Mouse (Mus musculus) midbrain, embryonic 11.5 days (tissue): ENCODE data around the gene Klhl30. TPM values are rescaled to one million over a fixed set of nuclear protein-coding genes. Genes with fewer than 3 reads are reported as not detected.

Experiments used
- ATAC-seq: fragments of 200-750 bp; cut with Nextera tagmentation; 2 replicates; pipeline ENCODE4 v1.8.0; 2017; ENCODE audit warnings: moderate TSS enrichment, moderate library complexity; ENCODE audit not compliant: low FRiP score
- DNase-seq: peaks from one replicate; pipeline ENCODE4 v3.0.0; 2015; ENCODE audit warnings: low spot score; ENCODE audit errors: missing footprints
- H3K27ac ChIP-seq: fragments of 300-500 bp; sonication (generic); 2 replicates; pipeline ENCODE4 v1.5.1; 2014; ENCODE audit warnings: low read depth, low read length
- H3K27me3 ChIP-seq: fragments of 300-500 bp; sonication (generic); 2 replicates; pipeline ENCODE4 v1.6.1; 2014; ENCODE audit warnings: mild to moderate bottlenecking, low read length, moderate library complexity, mixed read lengths; ENCODE audit not compliant: control insufficient read depth, insufficient read depth
- H3K36me3 ChIP-seq: fragments of 300-500 bp; sonication (generic); 2 replicates; pipeline ENCODE4 v1.6.1; 2014; ENCODE audit warnings: mild to moderate bottlenecking, low read length, moderate library complexity, mixed read lengths; ENCODE audit not compliant: control insufficient read depth, insufficient read depth
- H3K4me1 ChIP-seq: fragments of 300-500 bp; sonication (generic); 2 replicates; pipeline ENCODE4 v1.6.1; 2014; ENCODE audit warnings: low read length; ENCODE audit not compliant: control insufficient read depth, insufficient read depth
- H3K4me2 ChIP-seq: fragments of 300-500 bp; sonication (generic); 2 replicates; pipeline ENCODE4 v1.6.1; 2014; ENCODE audit warnings: mild to moderate bottlenecking, moderate library complexity
- H3K4me3 ChIP-seq: fragments of 300-500 bp; sonication (generic); 2 replicates; pipeline ENCODE4 v1.5.1; 2014; ENCODE audit warnings: low read depth, low read length
- H3K9ac ChIP-seq: fragments of 300-500 bp; sonication (generic); 2 replicates; pipeline ENCODE4 v1.6.1; 2014; ENCODE audit warnings: low read length
- H3K9me3 ChIP-seq: fragments of 300-500 bp; sonication (generic); 2 replicates; pipeline ENCODE4 v1.6.1; 2016; ENCODE audit warnings: low read length; ENCODE audit not compliant: control insufficient read depth
- whole genome bisulfite sequencing: fragments of 180-500 bp; shearing (Covaris S2); extraction: QIAGEN DNeasy Blood & Tissue Kit; methylation state at CpG from one replicate; pipeline ENCODE4 v1.1.7; 2014; 5-methylcytosine and 5-hydroxymethylcytosine counted together
- polyA plus RNA-seq: library from polyadenylated mRNA; unstranded; fragments of >200 nt; fragmentation: Nextera tagmentation; extraction: Ambion mirVana; gene quantifications from 2 replicates; pipeline ENCODE4 v1.2.1, GENCODE M21; 2014

Klhl30 gene
- polyA plus RNA-seq, 1 experiment from 2014 or later = 0.26 TPM

DNA sequence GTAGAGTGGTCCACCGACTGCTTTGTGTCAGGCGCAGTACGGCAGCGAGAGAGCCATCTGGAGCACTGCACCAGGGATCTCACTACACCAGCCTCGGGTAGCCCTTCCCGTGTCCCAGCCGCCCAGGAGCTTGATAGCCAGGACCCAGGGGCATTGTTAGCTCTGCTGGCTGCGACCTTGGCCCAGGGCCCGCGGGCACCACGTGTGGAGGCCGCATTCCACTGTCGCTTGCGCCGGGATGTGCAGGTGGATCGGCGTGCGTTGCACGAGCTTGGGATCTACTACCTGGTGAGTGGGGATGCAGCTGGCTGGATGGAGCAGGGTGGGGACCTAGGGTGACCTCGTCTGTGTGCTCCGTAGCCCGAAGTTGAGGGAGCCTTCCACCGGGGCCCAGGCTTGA is 19.2 kb downstream of the Klhl30 start:
- ATAC-seq (no peak), DNase-seq (no peak)
- no peak overlapping the region for H3K9ac ChIP-seq
- WGBS = 94% methylated on average over 23 of the region's 23 CpGs
- H3K9me3 ChIP-seq = no peaks in the 10 kb centered on the region
- no peak overlapping the region for H3K27ac ChIP-seq
- no peak overlapping the region for H3K4me3 ChIP-seq
- no peak overlapping the region for H3K4me2 ChIP-seq
- peaks cover 24% of the 10 kb centered on the region for H3K36me3 ChIP-seq
- peaks cover 5% of the 10 kb centered on the region for H3K4me1 ChIP-seq
- H3K27me3 ChIP-seq = peaks cover 6% of the 10 kb centered on the region

DNA sequence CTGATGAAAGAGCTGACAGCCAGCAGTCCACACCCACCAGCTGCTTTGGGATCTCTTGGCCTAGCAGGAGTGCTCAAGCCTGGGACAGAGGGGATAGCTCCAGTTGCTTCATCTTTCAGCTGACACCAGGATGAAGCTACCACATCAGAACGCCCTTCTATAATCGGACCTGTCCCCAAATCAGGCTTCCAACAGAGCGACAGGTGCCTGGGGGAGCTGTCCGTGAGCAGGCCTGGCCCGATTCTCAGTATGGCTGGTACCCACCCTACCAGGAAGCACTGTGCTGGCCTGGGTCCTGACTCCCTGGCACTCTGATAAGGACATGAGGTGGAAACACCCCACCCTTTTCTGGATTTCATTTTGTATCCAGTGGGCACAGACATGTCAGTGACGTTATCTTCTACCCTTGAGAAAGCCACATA is 22.6 kb downstream of the Klhl30 start:
- Histone ChIP-seq H3K9me3 (no peaks in the 10 kb centered on the region), H3K27ac (no peak overlapping the region), H3K4me2 (no peak overlapping the region), H3K27me3 (no peaks in the 10 kb centered on the region), H3K9ac (no peak overlapping the region), H3K4me1 (no peaks in the 10 kb centered on the region), H3K4me3 (no peak overlapping the region), H3K36me3 (peaks cover 44% of the 10 kb centered on the region)
- ATAC-seq (no peak), DNase-seq (no peak)
- 94% methylated on average over 6 of the region's 6 CpGs for WGBS

DNA sequence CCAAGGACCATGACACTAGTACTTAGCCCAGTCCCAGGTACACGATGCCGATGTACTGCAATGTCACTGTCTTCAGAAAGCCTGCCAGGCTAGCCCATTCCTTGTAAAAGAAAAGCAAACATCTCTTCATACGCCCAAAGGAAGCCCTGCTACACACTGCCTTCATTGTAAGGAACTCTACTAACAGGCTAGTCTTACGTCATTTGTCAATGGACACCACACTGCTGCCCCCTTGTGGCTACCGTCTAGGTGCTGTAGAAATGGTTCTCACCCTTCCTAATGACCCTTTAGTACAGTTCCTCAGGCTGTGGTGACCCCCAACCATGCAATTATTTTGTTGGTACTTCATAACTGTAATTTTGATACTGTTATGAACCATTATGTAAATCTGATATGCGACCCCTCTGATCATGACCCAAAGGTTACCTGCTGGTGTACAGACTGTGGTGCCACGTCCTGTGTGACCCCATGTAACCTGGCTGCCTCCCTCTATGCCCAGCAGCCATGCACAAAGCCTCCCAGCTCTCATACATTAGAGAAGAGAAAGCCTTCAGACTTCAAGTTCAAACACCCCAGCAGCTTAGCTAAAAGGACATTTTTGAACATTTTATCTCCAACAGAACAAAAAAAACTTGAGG is 29.8 kb downstream of the Klhl30 start:
- no peaks in the 10 kb centered on the region for H3K4me1 ChIP-seq
- no peak overlapping the region for H3K27ac ChIP-seq
- peaks cover 40% of the 10 kb centered on the region for H3K36me3 ChIP-seq
- 64% methylated on average over 7 of the region's 7 CpGs for WGBS
- no peaks in the 10 kb centered on the region for H3K9me3 ChIP-seq
- no peak overlapping the region for H3K4me2 ChIP-seq
- peak; percentile 94 for DNase-seq
- no peaks in the 10 kb centered on the region for H3K27me3 ChIP-seq
- ATAC-seq = peak; percentile 46; the same call in 1 of the 2 replicates
- no peak overlapping the region for H3K9ac ChIP-seq
- H3K4me3 ChIP-seq = no peak overlapping the region

DNA sequence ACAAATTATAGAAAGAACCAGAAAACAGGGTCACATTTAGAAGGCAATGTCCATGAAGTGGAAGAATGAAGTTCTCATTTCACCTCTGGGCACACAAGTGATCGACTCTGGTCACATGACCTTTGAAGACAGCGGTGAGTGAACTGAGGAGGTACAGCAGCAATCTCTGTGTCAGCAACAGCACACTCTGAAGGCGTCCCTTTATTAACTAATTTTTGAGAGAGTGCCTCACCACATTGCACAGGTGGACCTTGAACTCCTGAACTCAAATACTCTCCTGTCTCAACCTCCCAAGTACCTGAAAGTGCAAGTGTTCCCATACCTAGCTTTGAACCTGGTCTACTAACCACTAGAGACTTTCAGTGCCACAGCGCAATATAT is 30.3 kb downstream of the Klhl30 start:
- H3K27ac ChIP-seq = no peak overlapping the region
- no peak for DNase-seq
- H3K9me3 ChIP-seq = no peaks in the 10 kb centered on the region
- no peak overlapping the region for H3K4me2 ChIP-seq
- WGBS = 93% methylated on average over 4 of the region's 4 CpGs
- peaks cover 39% of the 10 kb centered on the region for H3K36me3 ChIP-seq
- no peak for ATAC-seq
- no peak overlapping the region for H3K9ac ChIP-seq
- H3K4me3 ChIP-seq = no peak overlapping the region
- H3K27me3 ChIP-seq = no peaks in the 10 kb centered on the region
- H3K4me1 ChIP-seq = no peaks in the 10 kb centered on the region

DNA sequence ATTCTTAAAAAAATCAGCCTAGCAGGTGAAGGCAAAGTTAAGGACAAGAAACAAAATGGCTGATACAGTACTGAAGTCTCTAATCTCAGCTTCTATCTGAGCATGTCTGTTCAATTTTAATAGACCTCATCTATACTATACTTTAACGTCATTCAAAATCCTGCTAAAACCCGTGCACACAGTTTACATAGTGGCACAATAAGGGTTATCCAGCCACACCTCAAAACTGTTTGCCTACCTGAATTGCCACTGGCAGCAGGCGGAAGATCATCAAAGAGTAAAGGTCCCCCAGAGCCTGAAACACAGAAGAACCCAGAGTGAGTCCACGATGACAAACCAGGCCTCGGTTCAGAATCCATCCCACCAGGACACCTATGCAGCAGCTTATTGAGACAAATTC is 39.6 kb downstream of the Klhl30 start:
- Histone ChIP-seq H3K4me2 (no peak overlapping the region), H3K27ac (no peak overlapping the region), H3K9me3 (no peaks in the 10 kb centered on the region), H3K36me3 (peaks cover 25% of the 10 kb centered on the region), H3K4me3 (no peak overlapping the region), H3K27me3 (no peaks in the 10 kb centered on the region; the same call in 1 of the 2 replicates), H3K9ac (no peak overlapping the region), H3K4me1 (no peaks in the 10 kb centered on the region)
- ATAC-seq = no peak
- DNase-seq = no peak
- 96% methylated on average over 5 of the region's 5 CpGs for WGBS

DNA sequence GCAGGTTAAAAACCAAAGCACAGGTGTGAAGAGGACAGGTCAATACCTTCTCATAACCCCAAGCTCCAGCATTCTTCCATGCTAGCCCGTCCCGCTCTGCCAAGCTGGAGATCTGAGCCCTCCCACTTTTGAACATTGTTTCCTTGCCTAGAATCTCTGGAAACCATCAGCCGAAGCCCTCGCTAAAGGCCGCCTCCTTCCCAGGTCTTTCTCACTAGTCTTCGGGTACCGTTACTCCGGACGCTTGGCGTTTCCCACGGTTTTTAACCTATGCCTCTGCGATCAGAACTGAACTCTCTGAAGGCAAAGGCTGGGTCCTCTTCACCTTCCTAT is 47.1 kb downstream of the Klhl30 start:
- Histone ChIP-seq H3K9me3 (no peaks in the 10 kb centered on the region), H3K4me2 (peak overlapping the region; percentile 83), H3K36me3 (no peaks in the 10 kb centered on the region; the same call in 1 of the 2 replicates), H3K4me1 (peaks cover 17% of the 10 kb centered on the region), H3K9ac (peak overlapping the region; percentile 93), H3K27me3 (no peaks in the 10 kb centered on the region), H3K27ac (0 out of 2 replicates have a peak overlapping the region, but pooled peaks have one; percentile 83), H3K4me3 (peak overlapping the region; percentile 90)
- WGBS = 2% methylated on average over 12 of the region's 12 CpGs
- ATAC-seq (peak; percentile 6; the same call in 1 of the 2 replicates), DNase-seq (no peak)

DNA sequence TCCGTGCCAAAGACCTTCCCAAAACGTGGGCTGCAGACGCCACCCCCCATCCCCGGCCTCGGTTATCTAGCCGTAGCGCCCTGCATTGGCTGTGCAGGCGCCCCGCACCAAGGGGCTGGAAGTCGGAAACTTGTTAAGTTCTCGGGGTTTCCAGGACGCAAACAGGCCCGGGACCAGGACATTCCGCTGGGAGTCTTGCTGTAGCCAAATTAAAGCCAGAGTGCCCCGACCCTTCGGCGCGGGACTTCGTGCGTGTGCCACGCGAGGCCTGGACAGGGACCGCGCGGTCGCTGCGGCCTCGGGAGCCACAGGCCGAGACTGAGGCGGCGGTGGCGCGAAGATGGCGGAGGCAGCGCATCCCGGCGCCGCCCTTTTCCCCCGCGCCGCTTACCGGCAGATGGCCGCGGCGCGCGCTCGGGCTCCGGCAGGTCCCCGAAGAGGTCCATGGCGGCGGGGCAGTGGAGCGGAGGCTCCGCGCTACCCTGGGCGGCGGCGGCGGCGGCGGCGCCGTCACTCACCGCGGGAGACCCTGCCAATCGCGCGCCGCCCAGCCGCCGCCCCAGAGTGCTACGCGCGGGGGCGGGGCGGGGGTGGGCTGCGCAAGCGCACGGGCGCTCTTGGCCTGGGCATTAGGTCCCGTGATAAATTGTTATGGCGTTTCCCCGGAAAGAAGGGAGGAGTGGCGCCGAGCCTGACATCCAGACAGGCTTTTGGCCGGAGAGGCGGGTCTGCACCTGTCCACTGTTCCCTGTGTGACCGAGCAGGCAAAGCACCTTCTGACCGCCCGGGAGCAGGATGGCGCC is 47.6 kb downstream of the Klhl30 start, which contains the start of gene Ilkap:
Gene Ilkap, minus strand, starts transcription at position 556 of the 803 bp plus-strand sequence.
- peak; percentile 99 for DNase-seq
- H3K27ac ChIP-seq = peak within 1 kb of the TSS; percentile 83
- H3K9me3 ChIP-seq = no peaks in the 10 kb centered on the region
- H3K4me1 ChIP-seq = peaks cover 17% of the 10 kb centered on the region
- peak within 1 kb of the TSS; percentile 90 for H3K4me3 ChIP-seq
- H3K36me3 ChIP-seq = no peaks in the 10 kb centered on the region; the same call in 1 of the 2 replicates
- peak within 1 kb of the TSS; percentile 93 for H3K9ac ChIP-seq
- WGBS = under 1% methylated on average over 85 of the region's 91 CpGs
- ATAC-seq = peak; percentile 98
- H3K27me3 ChIP-seq = no peaks in the 10 kb centered on the region
- peak within 1 kb of the TSS; percentile 83 for H3K4me2 ChIP-seq

DNA sequence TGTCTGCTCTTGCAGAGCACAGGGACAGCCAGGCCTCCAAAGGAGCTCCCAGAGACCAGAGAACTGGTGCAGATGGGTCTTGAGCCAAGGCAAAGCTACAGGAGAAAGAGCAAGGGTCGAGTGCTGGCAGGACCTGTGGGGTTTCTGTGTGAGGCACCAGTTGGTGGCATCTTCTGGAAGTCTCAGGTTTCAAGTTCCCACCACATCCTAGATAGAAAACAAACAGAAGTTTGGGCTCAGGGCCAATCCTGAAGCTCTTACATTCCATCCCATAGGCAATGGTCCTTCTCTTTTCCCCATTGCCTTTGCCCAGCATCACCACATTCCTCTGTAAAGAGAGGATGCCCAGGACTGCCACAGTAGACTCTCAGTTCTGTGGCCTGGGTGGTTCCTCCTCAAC is 54.2 kb downstream of the Klhl30 start:
- no peak for ATAC-seq
- no peaks in the 10 kb centered on the region for H3K36me3 ChIP-seq
- no peak overlapping the region for H3K9ac ChIP-seq
- no peaks in the 10 kb centered on the region for H3K27me3 ChIP-seq
- 46% methylated on average over 1 of the region's 1 CpGs for WGBS
- no peak overlapping the region for H3K27ac ChIP-seq
- H3K9me3 ChIP-seq = no peaks in the 10 kb centered on the region
- no peaks in the 10 kb centered on the region for H3K4me1 ChIP-seq
- no peak overlapping the region for H3K4me2 ChIP-seq
- no peak for DNase-seq
- no peak overlapping the region for H3K4me3 ChIP-seq
